ENCODE assay signal across 24 mouse cellular contexts in genomic region chr1:159538076-159538475, GRCm38 (mm10). TPM values are rescaled to one million over a fixed set of nuclear protein-coding genes. Genes with fewer than 3 reads are reported as not detected.
A peak's percentile ranks its signal among the peaks of the same experiment; 100 is the strongest.
DNase-seq lines count a peak whose midpoint lies in the region; ATAC-seq and TF ChIP-seq lines count a peak whose summit lies in the region.
"Had no signal": no experiment of that assay in that cellular context is flagged by ENCODE, and none has a peak within 500 bp of the region (broad histone marks: within the 10 kb centered on the region; RNA-seq: fewer than 3 reads in every experiment).

No protein-coding gene starts in this region.

- no peak overlapping the region for H3K4me3 ChIP-seq in midbrain, embryonic 10.5 days
- H3K4me3 ChIP-seq in midbrain, postnatal 0 days (ENCODE audit: low read depth, low read length): no peak overlapping the region
- no peak overlapping the region for H3K4me3 ChIP-seq in forebrain, embryonic 12.5 days (replicated peaks)
- no peak overlapping the region for H3K4me3 ChIP-seq in forebrain, postnatal 0 days (ENCODE audit: low read depth, low read length)
- no peak overlapping the region for H3K4me3 ChIP-seq in liver, embryonic 12.5 days
- H3K4me3 ChIP-seq: embryonic facial prominence, embryonic 13.5 days; heart, adult 2 months; heart, embryonic 15.5 days; hindbrain, embryonic 13.5 days; intestine, embryonic 15.5 days had no signal

- peaks cover 3% of the 10 kb centered on the region; the same call in 1 of the 2 replicates for H3K27me3 ChIP-seq in midbrain, embryonic 10.5 days (ENCODE audit: low read depth, poor library complexity, severe bottlenecking)
- no peaks in the 10 kb centered on the region for H3K27me3 ChIP-seq in midbrain, postnatal 0 days (ENCODE audit: insufficient read depth, low read length)
- H3K27me3 ChIP-seq in forebrain, embryonic 12.5 days: peaks cover 3% of the 10 kb centered on the region; the same call in 1 of the 2 replicates
- no peaks in the 10 kb centered on the region for H3K27me3 ChIP-seq in forebrain, postnatal 0 days (ENCODE audit: insufficient read depth, low read length)
- no peaks in the 10 kb centered on the region for H3K27me3 ChIP-seq in liver, embryonic 12.5 days (replicated peaks)
- H3K27me3 ChIP-seq: embryonic facial prominence, embryonic 13.5 days; intestine, embryonic 15.5 days had no signal

- H3K9ac ChIP-seq in midbrain, postnatal 0 days (replicated peaks; ENCODE audit: low read length, poor library complexity, severe bottlenecking): no peak overlapping the region
- H3K9ac ChIP-seq in forebrain, embryonic 12.5 days: no peak overlapping the region
- H3K9ac ChIP-seq in forebrain, postnatal 0 days: no peak overlapping the region
- no peak overlapping the region for H3K9ac ChIP-seq in liver, embryonic 12.5 days
- H3K9ac ChIP-seq: embryonic facial prominence, embryonic 13.5 days; heart, embryonic 15.5 days; hindbrain, embryonic 13.5 days; intestine, embryonic 15.5 days had no signal

- no peaks in the 10 kb centered on the region for H3K9me3 ChIP-seq in midbrain, embryonic 10.5 days (replicated peaks)
- no peaks in the 10 kb centered on the region for H3K9me3 ChIP-seq in midbrain, postnatal 0 days (ENCODE audit: low read length)
- no peaks in the 10 kb centered on the region for H3K9me3 ChIP-seq in forebrain, embryonic 12.5 days
- H3K9me3 ChIP-seq in forebrain, postnatal 0 days (ENCODE audit: low read length): no peaks in the 10 kb centered on the region
- no peaks in the 10 kb centered on the region for H3K9me3 ChIP-seq in liver, embryonic 12.5 days (replicated peaks)
- H3K9me3 ChIP-seq: embryonic facial prominence, embryonic 13.5 days; heart, embryonic 15.5 days; hindbrain, embryonic 13.5 days; intestine, embryonic 15.5 days had no signal

- H3K36me3 ChIP-seq in midbrain, embryonic 10.5 days: no peaks in the 10 kb centered on the region
- H3K36me3 ChIP-seq in midbrain, postnatal 0 days (ENCODE audit: insufficient read depth, low read length): no peaks in the 10 kb centered on the region
- no peaks in the 10 kb centered on the region for H3K36me3 ChIP-seq in forebrain, embryonic 12.5 days (replicated peaks)
- H3K36me3 ChIP-seq in forebrain, postnatal 0 days (ENCODE audit: insufficient read depth): 0 out of 2 replicates have a peak, but pooled peaks cover 3% of the 10 kb centered on the region
- H3K36me3 ChIP-seq in liver, embryonic 12.5 days: no peaks in the 10 kb centered on the region
- H3K36me3 ChIP-seq: embryonic facial prominence, embryonic 13.5 days; heart, embryonic 15.5 days; hindbrain, embryonic 13.5 days; intestine, embryonic 15.5 days had no signal

- no peak for DNase-seq in midbrain, embryonic 10.5 days (ENCODE audit: low spot score)
- no peak for DNase-seq in midbrain, postnatal 0 days (ENCODE audit: low spot score)
- DNase-seq in brain, embryonic 14.5 days (ENCODE audit: low read depth): peak; percentile 65
- no peak for DNase-seq in forebrain, postnatal 0 days
- DNase-seq in layer of hippocampus, adult 11-12 months (ENCODE audit: low spot score): no peak
- DNase-seq: adrenal gland, postnatal 25 days; cerebellum, adult 8-10 months; cerebellum, postnatal 14 days; embryo, embryonic 11 days; gastrocnemius, postnatal 14 days; heart, adult 2 months; heart, postnatal 14 days had no signal

- WGBS in midbrain, embryonic 10.5 days: 17% methylated on average over 7 of the region's 7 CpGs
- 19% methylated on average over 7 of the region's 7 CpGs for WGBS in midbrain, postnatal 0 days
- WGBS in forebrain, embryonic 12.5 days: 3% methylated on average over 7 of the region's 7 CpGs
- 11% methylated on average over 7 of the region's 7 CpGs for WGBS in forebrain, postnatal 0 days
- 54% methylated on average over 7 of the region's 7 CpGs for WGBS in liver, embryonic 12.5 days (ENCODE audit: insufficient replicate concordance)

- ATAC-seq in midbrain, postnatal 0 days (ENCODE audit: low FRiP score): no peak
- peak; percentile 39; the same call in 1 of the 2 replicates for ATAC-seq in forebrain, embryonic 12.5 days (ENCODE audit: low FRiP score)
- ATAC-seq in forebrain, postnatal 0 days: peak; percentile 25; the same call in 1 of the 2 replicates
- ATAC-seq in megakaryocyte progenitor cell, adult 5-6 weeks (replicated peaks; ENCODE audit: poor library complexity): no peak
- ATAC-seq in liver, embryonic 12.5 days: no peak
- ATAC-seq: intestine, embryonic 15.5 days had no signal

- H3K27ac ChIP-seq in midbrain, embryonic 10.5 days (replicated peaks): 0 out of 2 replicates have a peak overlapping the region, but pooled peaks have one; percentile 42
- no peak overlapping the region for H3K27ac ChIP-seq in midbrain, postnatal 0 days (ENCODE audit: low read depth, low read length)
- H3K27ac ChIP-seq in forebrain, embryonic 12.5 days: no peak overlapping the region
- H3K27ac ChIP-seq in forebrain, postnatal 0 days (ENCODE audit: low read depth, low read length): no peak overlapping the region
- H3K27ac ChIP-seq in liver, embryonic 12.5 days: no peak overlapping the region
- H3K27ac ChIP-seq: embryonic facial prominence, embryonic 13.5 days; heart, adult 2 months; heart, embryonic 15.5 days; hindbrain, embryonic 13.5 days; intestine, embryonic 15.5 days had no signal

- no peak for TF ChIP-seq POLR2A in brain, embryonic 14.5 days (IDR thresholded peaks at IDR 0.05; ENCODE audit: borderline replicate concordance, extremely low read depth, insufficient read depth, insufficient read length, poor library complexity, severe bottlenecking)

- no peak overlapping the region for H3K4me2 ChIP-seq in midbrain, postnatal 0 days (ENCODE audit: low read depth, low read length, poor library complexity, severe bottlenecking)
- H3K4me2 ChIP-seq in forebrain, embryonic 12.5 days: no peak overlapping the region
- H3K4me2 ChIP-seq in forebrain, postnatal 0 days (ENCODE audit: low read depth): no peak overlapping the region
- H3K4me2 ChIP-seq in liver, embryonic 12.5 days: no peak overlapping the region
- H3K4me2 ChIP-seq: embryonic facial prominence, embryonic 13.5 days; heart, embryonic 11.5 days; heart, embryonic 15.5 days; hindbrain, embryonic 13.5 days; intestine, embryonic 15.5 days had no signal

- H3K4me1 ChIP-seq in midbrain, embryonic 10.5 days: peaks cover 43% of the 10 kb centered on the region
- H3K4me1 ChIP-seq in midbrain, postnatal 0 days (ENCODE audit: insufficient read depth, low read length): 0 out of 2 replicates have a peak, but pooled peaks cover 5% of the 10 kb centered on the region
- H3K4me1 ChIP-seq in forebrain, embryonic 12.5 days: peaks cover 22% of the 10 kb centered on the region
- H3K4me1 ChIP-seq in forebrain, postnatal 0 days (ENCODE audit: insufficient read depth): no peaks in the 10 kb centered on the region
- H3K4me1 ChIP-seq in liver, embryonic 12.5 days: no peaks in the 10 kb centered on the region
- H3K4me1 ChIP-seq: embryonic facial prominence, embryonic 13.5 days; intestine, embryonic 15.5 days had no signal

- no peak for TF ChIP-seq CTCF in midbrain, postnatal 0 days (IDR thresholded peaks at IDR 0.05)
- no peak for TF ChIP-seq CTCF in brain, embryonic 14.5 days (IDR thresholded peaks at IDR 0.05; ENCODE audit: borderline replicate concordance, extremely low read depth, insufficient read depth, insufficient read length)
- no peak for TF ChIP-seq CTCF in forebrain, postnatal 0 days (IDR thresholded peaks at IDR 0.05; ENCODE audit: low read depth)

RNA-seq across cellular contexts. Expression of gene Tnr, which starts 14.5 kb away (rescaled TPM):
- 0.05 and 0.53 TPM in 2 replicates for polyA plus RNA-seq in midbrain, embryonic 10.5 days (2016; fragmentation: Nextera tagmentation; extraction: Ambion mirVana)
- 49.7 and 50.9 TPM in 2 replicates for total RNA-seq in midbrain, postnatal 0 days (2014; rRNA removed)
- 3.4 and 5.8 TPM in 2 replicates for polyA plus RNA-seq in midbrain, postnatal 0 days (2015; fragmentation: Nextera tagmentation; extraction: Ambion mirVana)
- polyA plus RNA-seq in brain, embryonic 14.5 days (2012; rRNA removed): 3.9 and 6.9 TPM in 2 replicates
- 0.75 and 1.4 TPM in 2 replicates for polyA plus RNA-seq in forebrain, embryonic 12.5 days (2016; fragmentation: Nextera tagmentation; extraction: Ambion mirVana)
- 45.7 and 51.9 TPM in 2 replicates for total RNA-seq in forebrain, postnatal 0 days (2014; rRNA removed)
- 4.1 and 6.2 TPM in 2 replicates for polyA plus RNA-seq in forebrain, postnatal 0 days (2015; fragmentation: Nextera tagmentation; extraction: Ambion mirVana)
- total RNA-seq in megakaryocyte progenitor cell, adult 5-6 weeks (2015): not detected in 2 replicates
- total RNA-seq in megakaryocyte progenitor cell, adult 5-6 weeks (2017): not detected in 2 replicates
- polyA plus RNA-seq in liver, embryonic 12.5 days (2016; fragmentation: Nextera tagmentation; extraction: Ambion mirVana): 0.01 and 0.04 TPM in 2 replicates
- total RNA-seq: CH12.LX; common myeloid progenitor, adult 5-6 weeks; gastrocnemius, adult 18-20 months; hematopoietic stem cell, adult 5-6 weeks had no signal

Comparison
In these comparisons a context has a peak if more than half of its experiments do, and no peak if none do; other contexts are left out.
1. ATAC-seq: peak in forebrain, embryonic 12.5 days (single experiment) and forebrain, postnatal 0 days (single experiment); none in midbrain, postnatal 0 days (single experiment), megakaryocyte progenitor cell, adult 5-6 weeks (single experiment) and liver, embryonic 12.5 days (single experiment).